Mouse (Mus musculus) heart, embryonic 12.5 days (tissue): Measurements from ENCODE around the gene Rexo5. TPM values are rescaled to one million over a fixed set of nuclear protein-coding genes. Genes with fewer than 3 reads are reported as not detected.
A peak's percentile ranks its signal among the peaks of the same experiment; 100 is the strongest.

Experiments used
- ATAC-seq: fragments of 200-750 bp; cut with Nextera tagmentation; 2 replicates; pipeline ENCODE4 v1.8.0; 2017; ENCODE audit warnings: moderate TSS enrichment, moderate library complexity; ENCODE audit not compliant: insufficient number of reproducible peaks, low FRiP score
- H3K27ac ChIP-seq: fragments of 300-500 bp; sonication (generic); 2 replicates; pipeline ENCODE4 v1.5.1; 2016; ENCODE audit warnings: mild to moderate bottlenecking, moderate library complexity; ENCODE audit not compliant: poor library complexity, severe bottlenecking
- H3K27me3 ChIP-seq: fragments of 300-500 bp; sonication (generic); replicated peaks from 2 replicates; pipeline ENCODE4 v1.6.1; 2016; ENCODE audit warnings: mild to moderate bottlenecking, moderate library complexity
- H3K36me3 ChIP-seq: fragments of 300-500 bp; sonication (generic); 2 replicates; pipeline ENCODE4 v1.6.1; 2016; ENCODE audit warnings: mild to moderate bottlenecking, moderate library complexity
- H3K4me1 ChIP-seq: fragments of 300-500 bp; sonication (generic); replicated peaks from 2 replicates; pipeline ENCODE4 v1.6.1; 2016; ENCODE audit warnings: mild to moderate bottlenecking
- H3K4me2 ChIP-seq: fragments of 300-500 bp; sonication (generic); 2 replicates; pipeline ENCODE4 v1.6.1; 2016; ENCODE audit warnings: mild to moderate bottlenecking, moderate library complexity
- H3K4me3 ChIP-seq: fragments of 300-500 bp; sonication (generic); 2 replicates; pipeline ENCODE4 v1.5.1; 2016; ENCODE audit warnings: mild to moderate bottlenecking
- H3K9ac ChIP-seq: fragments of 300-500 bp; sonication (generic); 2 replicates; pipeline ENCODE4 v1.6.1; 2016; ENCODE audit warnings: mild to moderate bottlenecking, moderate library complexity
- H3K9me3 ChIP-seq: fragments of 300-500 bp; sonication (generic); replicated peaks from 2 replicates; pipeline ENCODE4 v1.6.1; 2016; ENCODE audit warnings: mild to moderate bottlenecking, moderate library complexity
- WGBS: fragments of 180-500 bp; shearing (Covaris S2); methylation state at CpG from one replicate; pipeline ENCODE4 v1.1.7; 2016; 5-methylcytosine and 5-hydroxymethylcytosine counted together
- polyA plus RNA-seq: library from polyadenylated mRNA; unstranded; fragments of >200 nt; fragmentation: Nextera tagmentation; extraction: Ambion mirVana; gene quantifications from 2 replicates; pipeline ENCODE4 v1.2.1, GENCODE M21; 2016

The Rexo5 gene
- polyA plus RNA-seq, 1 experiment from 2014 or later, result 18.7 TPM

- H3K27ac ChIP-seq, result peak overlapping the region; percentile 60
- no peak overlapping the region for H3K4me2 ChIP-seq
- peaks cover 40% of the 10 kb centered on the region for H3K4me1 ChIP-seq
- no peaks in the 10 kb centered on the region for H3K27me3 ChIP-seq
- H3K36me3 ChIP-seq, result peaks cover 25% of the 10 kb centered on the region
- H3K9me3 ChIP-seq, result no peaks in the 10 kb centered on the region
- no peak overlapping the region for H3K9ac ChIP-seq
- no peak overlapping the region for H3K4me3 ChIP-seq
- ATAC-seq, result no peak
These were observed 67.1 kb downstream of the Rexo5 start for GRCm38 (mm10) chr7:119860971-119861334.

DNA sequence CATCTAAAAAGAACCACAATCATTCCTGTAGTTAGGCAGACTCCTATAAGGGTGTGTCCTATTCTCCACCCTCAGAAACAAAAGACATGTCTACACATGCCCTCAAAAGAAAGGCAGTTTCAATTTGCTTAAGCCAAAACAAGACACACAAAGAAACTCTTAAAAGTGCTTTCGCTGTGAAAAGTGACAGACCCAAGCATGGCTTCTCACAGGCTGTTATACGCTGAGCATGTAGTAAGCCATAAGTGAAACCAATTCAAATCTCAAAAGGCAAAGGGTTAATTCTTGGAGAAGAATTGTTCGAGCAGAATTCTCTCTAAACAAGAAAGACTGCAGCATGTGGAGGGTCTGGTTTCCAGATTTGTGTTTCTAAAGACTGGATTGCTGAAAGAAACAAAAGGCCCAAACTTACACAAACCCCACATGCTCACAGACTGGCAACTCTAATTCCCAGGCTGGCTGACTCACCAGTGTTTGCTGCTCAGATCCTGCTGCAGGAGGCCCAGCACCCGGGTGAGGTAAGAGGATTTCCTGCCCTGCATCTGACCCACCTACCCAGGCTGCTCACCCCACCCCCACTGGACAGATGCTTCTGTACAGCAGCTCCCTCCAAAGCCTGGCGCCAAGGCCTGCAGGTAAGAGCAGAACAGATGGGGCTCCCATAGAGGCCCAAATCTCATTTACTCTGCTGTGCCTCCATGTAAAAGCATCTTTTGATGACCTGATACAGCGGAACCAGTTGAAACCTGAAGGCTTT lies 67.7 kb downstream of the Rexo5 start:
- Histone ChIP-seq H3K27me3 (no peaks in the 10 kb centered on the region), H3K36me3 (peaks cover 25% of the 10 kb centered on the region), H3K9me3 (no peaks in the 10 kb centered on the region), H3K27ac (peak overlapping the region; percentile 60), H3K9ac (0 out of 2 replicates have a peak overlapping the region, but pooled peaks have one; percentile 49), H3K4me1 (peaks cover 43% of the 10 kb centered on the region), H3K4me2 (no peak overlapping the region), H3K4me3 (no peak overlapping the region)
- peak; percentile 88 for ATAC-seq
- 46% methylated on average over 6 of the region's 6 CpGs for WGBS

- Histone ChIP-seq H3K9ac (no peak overlapping the region), H3K4me2 (no peak overlapping the region), H3K27me3 (no peaks in the 10 kb centered on the region), H3K4me1 (peaks cover 43% of the 10 kb centered on the region), H3K9me3 (no peaks in the 10 kb centered on the region), H3K27ac (peak overlapping the region; percentile 17; the same call in 1 of the 2 replicates), H3K4me3 (no peak overlapping the region), H3K36me3 (peaks cover 20% of the 10 kb centered on the region)
- 68% methylated on average over 1 of the region's 1 CpGs for WGBS
- no peak for ATAC-seq
These were observed 68.4 kb downstream of the Rexo5 start for GRCm38 (mm10) chr7:119862167-119862566.

DNA sequence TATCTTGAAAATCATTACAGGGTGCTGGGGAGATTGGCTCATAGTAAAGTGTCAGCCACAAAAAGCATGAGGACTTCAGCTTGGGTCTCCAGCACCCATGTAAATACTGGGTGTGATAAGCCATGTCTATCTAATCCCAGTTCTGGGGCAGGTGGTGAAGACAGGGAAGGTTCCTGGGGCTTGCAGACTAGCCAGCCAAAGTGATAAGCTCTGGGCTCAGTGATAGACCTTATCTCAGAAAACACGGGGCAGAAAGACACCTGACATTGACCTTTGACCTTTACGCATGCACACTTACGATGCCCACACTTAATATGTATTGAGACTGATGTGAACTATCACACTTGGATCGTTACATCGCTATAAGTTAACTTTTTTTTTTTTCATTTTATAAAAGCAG lies 70.7 kb downstream of the Rexo5 start:
- ATAC-seq, result no peak
- H3K36me3 ChIP-seq, result peaks cover 8% of the 10 kb centered on the region
- peaks cover 43% of the 10 kb centered on the region for H3K4me1 ChIP-seq
- no peak overlapping the region for H3K4me2 ChIP-seq
- no peaks in the 10 kb centered on the region for H3K9me3 ChIP-seq
- WGBS, result 66% methylated on average over 5 of the region's 5 CpGs
- no peak overlapping the region for H3K9ac ChIP-seq
- H3K27ac ChIP-seq, result no peak overlapping the region
- no peak overlapping the region for H3K4me3 ChIP-seq
- H3K27me3 ChIP-seq, result no peaks in the 10 kb centered on the region

GRCm38 (mm10) chr7:119866136-119866535 lies 72.3 kb downstream of the Rexo5 start:
- Histone ChIP-seq H3K4me2 (no peak overlapping the region), H3K9me3 (no peaks in the 10 kb centered on the region), H3K9ac (no peak overlapping the region), H3K4me1 (peaks cover 30% of the 10 kb centered on the region), H3K27ac (no peak overlapping the region), H3K4me3 (no peak overlapping the region), H3K27me3 (no peaks in the 10 kb centered on the region), H3K36me3 (peaks cover 7% of the 10 kb centered on the region; the same call in 1 of the 2 replicates)
- no peak for ATAC-seq
- WGBS, result 50% methylated on average over 1 of the region's 1 CpGs

- Histone ChIP-seq H3K4me2 (no peak overlapping the region), H3K9me3 (no peaks in the 10 kb centered on the region), H3K36me3 (peaks cover 5% of the 10 kb centered on the region; the same call in 1 of the 2 replicates), H3K4me1 (peaks cover 5% of the 10 kb centered on the region; the same call in 1 of the 2 replicates), H3K27me3 (no peaks in the 10 kb centered on the region), H3K9ac (no peak overlapping the region), H3K27ac (no peak overlapping the region), H3K4me3 (no peak overlapping the region)
- no peak for ATAC-seq
- WGBS, result 91% methylated on average over 4 of the region's 4 CpGs
These were observed 78.4 kb downstream of the Rexo5 start for GRCm38 (mm10) chr7:119872204-119872603.

DNA sequence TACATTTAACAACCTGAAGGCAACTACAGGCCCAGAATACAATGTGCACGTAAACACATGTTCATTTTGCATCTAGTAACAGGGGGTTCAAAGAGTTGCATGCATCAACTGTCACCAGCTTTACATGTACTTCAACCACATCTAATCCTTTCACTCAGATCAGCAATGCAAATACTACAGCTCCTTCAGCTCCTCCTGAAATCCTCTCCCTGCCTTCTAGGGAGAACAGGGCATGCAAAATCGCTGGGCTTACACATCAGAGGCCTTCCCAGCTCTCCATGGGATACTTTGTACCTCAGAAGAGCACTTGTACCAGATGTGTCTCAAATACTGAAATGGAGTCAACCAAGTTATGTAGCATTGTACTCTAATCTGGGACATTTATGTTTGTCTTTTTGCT lies 79.2 kb downstream of the Rexo5 start:
- ATAC-seq, result no peak

DNA sequence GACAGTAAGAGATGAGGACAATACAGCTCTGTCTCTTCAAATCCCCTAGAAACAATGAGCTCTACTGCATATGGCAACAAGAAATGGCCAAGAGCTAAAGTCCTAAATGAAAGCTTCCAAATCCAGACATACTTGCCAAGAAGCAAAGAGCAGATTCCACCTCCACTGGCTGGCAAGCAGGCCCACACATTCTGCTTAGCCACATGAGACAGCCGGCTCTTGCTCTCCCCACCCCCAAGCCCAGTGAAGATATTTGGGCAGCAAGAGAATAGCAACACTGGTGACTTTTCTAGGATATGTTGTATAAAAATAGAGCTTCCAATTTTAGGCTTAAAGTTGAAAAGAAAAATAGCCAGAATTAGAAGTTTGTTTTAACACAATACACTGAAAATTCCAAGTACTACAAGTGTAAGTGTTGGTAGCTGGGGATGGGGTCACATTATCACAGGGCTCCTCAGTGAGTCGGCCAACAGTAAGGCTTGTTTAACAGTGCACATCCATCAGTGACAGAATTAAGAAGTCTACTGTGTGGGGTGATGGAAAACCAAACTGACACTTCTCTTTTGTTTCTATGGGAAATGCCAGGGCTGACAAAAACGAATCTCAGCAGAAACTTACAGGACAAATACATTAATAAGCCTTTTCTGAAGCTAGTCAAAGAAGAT lies 82.1 kb downstream of the Rexo5 start:
- Histone ChIP-seq H3K9ac (no peak overlapping the region), H3K9me3 (no peaks in the 10 kb centered on the region), H3K27me3 (no peaks in the 10 kb centered on the region), H3K4me3 (no peak overlapping the region), H3K27ac (no peak overlapping the region), H3K36me3 (peaks cover 7% of the 10 kb centered on the region), H3K4me1 (peaks cover 5% of the 10 kb centered on the region; the same call in 1 of the 2 replicates), H3K4me2 (no peak overlapping the region)
- WGBS, result 49% methylated on average over 3 of the region's 3 CpGs
- ATAC-seq, result no peak

More for the DNA sequence above, 79.2 kb downstream of the Rexo5 start:
- H3K27ac ChIP-seq, result no peak overlapping the region
- H3K4me2 ChIP-seq, result no peak overlapping the region
- H3K9ac ChIP-seq, result no peak overlapping the region
- H3K4me3 ChIP-seq, result no peak overlapping the region
- peaks cover 5% of the 10 kb centered on the region; the same call in 1 of the 2 replicates for H3K4me1 ChIP-seq
- no peaks in the 10 kb centered on the region; the same call in 1 of the 2 replicates for H3K36me3 ChIP-seq
- 56% methylated on average over 2 of the region's 2 CpGs for WGBS
- H3K9me3 ChIP-seq, result no peaks in the 10 kb centered on the region
- no peaks in the 10 kb centered on the region for H3K27me3 ChIP-seq

- no peak overlapping the region for H3K9ac ChIP-seq
- no peak for ATAC-seq
- 91% methylated on average over 4 of the region's 4 CpGs for WGBS
- H3K4me1 ChIP-seq, result peaks cover 7% of the 10 kb centered on the region
- H3K27me3 ChIP-seq, result no peaks in the 10 kb centered on the region
- no peak overlapping the region for H3K4me3 ChIP-seq
- H3K9me3 ChIP-seq, result no peaks in the 10 kb centered on the region
- peaks cover 7% of the 10 kb centered on the region for H3K36me3 ChIP-seq
- no peak overlapping the region for H3K27ac ChIP-seq
- H3K4me2 ChIP-seq, result no peak overlapping the region
These were observed 85.4 kb downstream of the Rexo5 start for GRCm38 (mm10) chr7:119879171-119879570.

- Histone ChIP-seq H3K9ac (no peak overlapping the region), H3K4me1 (peaks cover 7% of the 10 kb centered on the region), H3K4me2 (no peak overlapping the region), H3K4me3 (no peak overlapping the region), H3K9me3 (no peaks in the 10 kb centered on the region), H3K36me3 (peaks cover 7% of the 10 kb centered on the region), H3K27ac (no peak overlapping the region), H3K27me3 (no peaks in the 10 kb centered on the region)
- no peak for ATAC-seq
- 88% methylated on average over 5 of the region's 5 CpGs for WGBS
These were observed 86.5 kb downstream of the Rexo5 start for GRCm38 (mm10) chr7:119880345-119880744.

DNA sequence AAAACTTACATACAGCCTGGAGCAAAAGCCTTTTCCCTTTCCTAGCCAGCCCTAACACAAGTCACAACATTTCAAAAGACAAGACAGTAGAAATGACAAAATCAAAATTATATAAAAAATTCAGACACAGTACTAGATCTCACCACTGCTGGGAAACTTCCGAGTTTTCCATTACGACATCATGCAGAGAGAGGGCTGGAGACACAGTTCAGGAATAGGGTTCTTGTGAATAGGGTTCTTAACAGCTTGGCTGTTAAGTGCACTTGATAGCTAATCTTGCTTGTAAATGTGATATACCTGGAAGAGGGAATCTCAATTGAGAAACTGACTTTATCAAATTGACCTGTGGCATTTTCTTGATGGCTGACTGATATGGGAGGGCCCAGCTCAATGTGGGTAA lies 87.4 kb downstream of the Rexo5 start:
- Histone ChIP-seq H3K9ac (no peak overlapping the region), H3K4me1 (peaks cover 2% of the 10 kb centered on the region; the same call in 1 of the 2 replicates), H3K4me3 (no peak overlapping the region), H3K4me2 (no peak overlapping the region), H3K27me3 (no peaks in the 10 kb centered on the region), H3K36me3 (peaks cover 7% of the 10 kb centered on the region), H3K27ac (no peak overlapping the region), H3K9me3 (no peaks in the 10 kb centered on the region)
- no peak for ATAC-seq
- WGBS, result 81% methylated on average over 2 of the region's 2 CpGs
